15 mouse cellular contexts compared by ENCODE assay signal in genomic region chr5:135507561-135508273, GRCm38 (mm10). TPM values are rescaled to one million over a fixed set of nuclear protein-coding genes. Genes with fewer than 3 reads are reported as not detected.
DNase-seq lines count a peak whose midpoint lies in the region; ATAC-seq lines count a peak whose summit lies in the region.
"Had no signal": no experiment of that assay in that cellular context is flagged by ENCODE, and none has a peak within 500 bp of the region (broad histone marks: within the 10 kb centered on the region; RNA-seq: fewer than 3 reads in every experiment).

No protein-coding gene starts in this region.

- H3K27ac ChIP-seq in kidney, embryonic 14.5 days (ENCODE audit: low read depth, low read length), result peak overlapping the region; percentile 47; the same call in 1 of the 2 replicates
- H3K27ac ChIP-seq in neural tube, embryonic 13.5 days (replicated peaks), result peak overlapping the region; percentile 59; the same call in 1 of the 2 replicates
- peak overlapping the region; percentile 55 for H3K27ac ChIP-seq in neural tube, embryonic 14.5 days (ENCODE audit: low read depth, low read length)

- no peak overlapping the region for H3K4me3 ChIP-seq in kidney, embryonic 14.5 days (ENCODE audit: low read length)
- H3K4me3 ChIP-seq in neural tube, embryonic 13.5 days, result no peak overlapping the region
- H3K4me3 ChIP-seq in neural tube, embryonic 14.5 days (ENCODE audit: low read depth, low read length), result no peak overlapping the region

- no peak for ATAC-seq in kidney, embryonic 14.5 days (ENCODE audit: low FRiP score, low TSS enrichment)
- ATAC-seq in neural tube, embryonic 13.5 days (ENCODE audit: low read depth), result 0 out of 2 replicates have a peak, but pooled peaks have one; percentile 37
- ATAC-seq in neural tube, embryonic 14.5 days (ENCODE audit: low read depth), result no peak
- ATAC-seq: intestine, embryonic 16.5 days; liver, postnatal 0 days had no signal

- peaks cover 20% of the 10 kb centered on the region for H3K4me1 ChIP-seq in kidney, embryonic 14.5 days (ENCODE audit: control insufficient read depth, insufficient read depth, low read length)
- peaks cover 33% of the 10 kb centered on the region for H3K4me1 ChIP-seq in neural tube, embryonic 13.5 days (replicated peaks)
- H3K4me1 ChIP-seq in neural tube, embryonic 14.5 days (ENCODE audit: control insufficient read depth, insufficient read depth, low read length), result peaks cover 11% of the 10 kb centered on the region; the same call in 1 of the 2 replicates

- H3K9me3 ChIP-seq in kidney, embryonic 14.5 days (ENCODE audit: control insufficient read depth, low read length), result no peaks in the 10 kb centered on the region
- no peaks in the 10 kb centered on the region for H3K9me3 ChIP-seq in neural tube, embryonic 13.5 days
- no peaks in the 10 kb centered on the region for H3K9me3 ChIP-seq in neural tube, embryonic 14.5 days (ENCODE audit: control insufficient read depth, low read length)

- no peak overlapping the region for H3K4me2 ChIP-seq in kidney, embryonic 14.5 days (replicated peaks; ENCODE audit: low read depth, low read length)
- H3K4me2 ChIP-seq in neural tube, embryonic 13.5 days, result no peak overlapping the region
- H3K4me2 ChIP-seq in neural tube, embryonic 14.5 days (ENCODE audit: low read depth, low read length), result no peak overlapping the region; the same call in 1 of the 2 replicates

- H3K9ac ChIP-seq in kidney, embryonic 14.5 days (ENCODE audit: low read depth, low read length), result no peak overlapping the region
- H3K9ac ChIP-seq in neural tube, embryonic 13.5 days, result no peak overlapping the region
- H3K9ac ChIP-seq in neural tube, embryonic 14.5 days (replicated peaks; ENCODE audit: low read depth, low read length), result no peak overlapping the region
- H3K9ac ChIP-seq: liver, postnatal 0 days had no signal

- WGBS in kidney, embryonic 14.5 days, result 60% methylated on average over 18 of the region's 18 CpGs
- WGBS in neural tube, embryonic 13.5 days, result 37% methylated on average over 18 of the region's 18 CpGs
- 29% methylated on average over 18 of the region's 18 CpGs for WGBS in neural tube, embryonic 14.5 days

- H3K36me3 ChIP-seq in kidney, embryonic 14.5 days (ENCODE audit: control insufficient read depth, insufficient read depth, low read length), result no peaks in the 10 kb centered on the region
- H3K36me3 ChIP-seq in neural tube, embryonic 13.5 days, result no peaks in the 10 kb centered on the region
- no peaks in the 10 kb centered on the region for H3K36me3 ChIP-seq in neural tube, embryonic 14.5 days (ENCODE audit: control insufficient read depth, insufficient read depth, low read length)

- peak; percentile 47 to 57 for DNase-seq in cerebellum, postnatal 10 days
- DNase-seq in cerebellum, adult 8-10 months, result no peak
- no peak for DNase-seq in kidney, adult 11 months
- no peak for DNase-seq in neural tube, embryonic 10.5 days (ENCODE audit: extremely low spot score, low spot score)
- DNase-seq in embryo, embryonic 10 days (ENCODE audit: low spot score), result no peak
- DNase-seq: cerebellum, adult 2 months; embryo, embryonic 11 days; left cerebral cortex, postnatal 4 days; liver, postnatal 0 days had no signal

- H3K27me3 ChIP-seq in kidney, embryonic 14.5 days (ENCODE audit: control insufficient read depth, insufficient read depth, low read length), result no peaks in the 10 kb centered on the region
- no peaks in the 10 kb centered on the region for H3K27me3 ChIP-seq in neural tube, embryonic 13.5 days
- no peaks in the 10 kb centered on the region for H3K27me3 ChIP-seq in neural tube, embryonic 14.5 days (ENCODE audit: control insufficient read depth, insufficient read depth, low read length)

RNA-seq across cellular contexts. Expression of gene Hip1, which starts 37.2 kb away (rescaled TPM):
- polyA plus RNA-seq in kidney, embryonic 14.5 days (2014; fragmentation: Nextera tagmentation; extraction: Ambion mirVana), result 34.9 and 61.7 TPM in 2 replicates
- 48.3 and 48.6 TPM in 2 replicates for polyA plus RNA-seq in neural tube, embryonic 13.5 days (2015; fragmentation: Nextera tagmentation; extraction: Ambion mirVana)
- 49.0 and 52.4 TPM in 2 replicates for polyA plus RNA-seq in neural tube, embryonic 14.5 days (2014; fragmentation: Nextera tagmentation; extraction: Ambion mirVana)

RNA-seq across cellular contexts. Expression of gene Ccl26, which starts 55.7 kb away (rescaled TPM):
- polyA plus RNA-seq in kidney, embryonic 14.5 days (2014; fragmentation: Nextera tagmentation; extraction: Ambion mirVana), result not detected in 2 replicates
- not detected in 2 replicates for polyA plus RNA-seq in neural tube, embryonic 13.5 days (2015; fragmentation: Nextera tagmentation; extraction: Ambion mirVana)
- not detected in 2 replicates for polyA plus RNA-seq in neural tube, embryonic 14.5 days (2014; fragmentation: Nextera tagmentation; extraction: Ambion mirVana)
- polyA plus RNA-seq: cerebellum, adult 2 months; intestine, embryonic 16.5 days; liver, postnatal 0 days; neural tube, embryonic 11.5 days; urinary bladder, adult 2 months had no signal

Comparison
In these comparisons a context has a peak if more than half of its experiments do, and no peak if none do; other contexts are left out.
1. DNase-seq: peak in cerebellum, postnatal 10 days (2 of 2); none in cerebellum, adult 8-10 months (single experiment), kidney, adult 11 months (single experiment), neural tube, embryonic 10.5 days (single experiment) and embryo, embryonic 10 days (single experiment).
2. Peak in every context shown above with its lines, with median percentiles within 50 percentile points of each other: H3K27ac ChIP-seq.